Mouse (Mus musculus) ovary, postnatal 10 days (tissue): ENCODE measurements at regions not wholly inside any gene's neighbourhood (a gene's known extent, or its start where the extent isn't known, plus 50 kb on each side); places are given as distances from the start of the nearest gene placed in this dataset.

Source experiments
- DNase-seq: peaks from one replicate; pipeline ENCODE4 v3.0.0; 2022; ENCODE audit warnings: low spot score

DNA sequence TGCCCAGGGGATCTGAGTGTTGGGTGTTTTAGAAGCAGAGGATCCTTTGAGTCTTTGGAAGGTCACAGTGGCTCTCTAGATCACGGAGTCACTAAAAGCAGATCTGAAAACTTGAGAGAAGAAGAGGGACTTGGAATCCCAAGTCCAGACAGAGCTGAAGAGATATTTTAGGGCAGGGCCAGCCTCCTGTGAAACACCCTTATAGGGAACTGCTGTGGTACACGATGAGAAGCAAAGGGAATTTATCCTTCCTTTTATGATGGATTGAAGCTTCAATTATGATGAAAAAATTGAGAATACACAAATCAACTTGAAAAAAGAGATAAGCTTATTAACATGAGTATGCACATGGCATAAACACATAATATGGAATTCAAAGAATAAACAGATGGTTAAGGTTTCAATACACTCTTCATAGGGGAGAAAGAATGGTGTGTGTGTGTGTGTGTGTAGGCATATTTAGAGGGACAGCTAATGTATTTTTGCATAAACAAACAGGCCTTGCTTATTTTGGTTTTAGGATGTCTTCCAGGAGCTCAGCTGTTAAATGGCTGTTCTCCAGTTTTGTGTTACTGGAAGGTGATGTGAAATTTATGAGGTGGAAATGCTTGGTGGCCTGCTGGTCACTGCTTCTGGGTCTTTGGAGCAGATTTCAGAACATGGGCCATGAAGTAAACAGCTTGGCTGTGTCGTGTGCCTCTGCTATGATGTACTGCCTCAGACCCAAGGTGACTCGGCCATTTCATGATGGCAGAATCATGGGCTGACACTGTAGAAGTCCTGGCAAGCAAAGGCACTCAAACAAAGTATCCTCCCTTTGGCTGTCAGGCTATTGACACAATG is 190.1 kb downstream of the Phlda1 start:
- no peak for DNase-seq

DNA sequence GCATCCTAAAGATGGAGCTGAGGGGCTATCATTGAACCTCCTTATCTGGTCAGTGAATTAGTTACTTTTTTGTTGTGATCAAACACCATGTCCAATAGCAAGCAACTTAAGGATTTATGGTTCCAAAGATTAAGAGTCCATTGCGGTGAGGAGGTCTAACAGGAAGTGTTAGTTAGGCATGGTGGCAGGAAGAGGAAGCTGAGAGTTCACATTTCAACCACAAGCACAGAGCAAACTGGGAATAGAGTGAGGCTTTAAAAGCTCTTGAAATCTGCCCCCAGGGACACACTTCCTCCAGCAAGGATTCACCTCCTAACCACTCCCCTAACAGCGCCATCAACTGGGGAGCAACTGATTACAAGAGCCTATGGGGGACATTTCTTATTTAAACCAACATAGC is 190.9 kb downstream of the Phlda1 start:
- DNase-seq = no peak

DNA sequence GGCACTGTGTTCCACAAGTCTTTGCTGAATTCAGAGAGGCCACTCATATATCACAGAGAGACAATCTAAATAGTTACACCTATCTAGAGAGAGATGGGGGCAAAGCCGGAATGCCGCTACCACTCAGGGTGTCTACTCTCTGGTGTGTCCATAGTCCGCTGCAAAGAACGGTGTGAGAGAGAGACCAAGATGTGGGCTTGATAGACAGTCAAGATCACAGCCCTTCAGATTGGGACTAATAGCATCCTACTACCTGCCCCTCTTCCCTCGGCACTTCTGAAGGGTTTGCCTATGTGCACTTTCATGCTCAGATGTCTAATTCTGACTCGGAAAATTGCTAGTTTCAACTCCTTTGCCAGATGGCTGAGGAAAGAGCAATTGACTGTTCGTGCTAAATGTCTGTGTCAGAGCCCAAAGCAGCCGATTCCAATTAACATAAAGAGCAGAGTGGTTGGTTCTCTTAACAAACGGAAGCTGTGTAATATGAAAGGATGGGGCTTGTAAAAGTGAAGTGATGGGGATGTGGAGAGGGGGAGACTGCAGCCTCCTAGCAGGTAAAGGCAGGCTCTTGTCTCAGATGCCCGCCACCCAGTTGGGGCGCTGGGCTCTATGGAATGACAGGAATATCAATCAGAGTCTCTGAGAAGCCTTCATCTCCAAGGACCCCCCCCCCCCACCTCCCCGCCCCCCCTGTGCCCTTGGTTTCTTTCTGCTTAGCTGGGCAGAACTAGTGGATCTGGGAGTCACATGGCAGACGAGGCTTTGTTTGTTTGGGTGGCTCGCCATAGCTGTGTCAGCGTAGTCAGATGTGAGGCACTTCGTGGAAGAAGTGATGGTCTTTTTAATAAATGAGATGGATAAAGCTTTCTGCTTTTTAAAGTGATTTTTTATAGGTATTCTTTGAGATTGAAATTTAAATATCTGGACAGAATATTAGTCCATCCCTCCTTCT is 193.7 kb downstream of the Phlda1 start:
- DNase-seq = no peak

DNA sequence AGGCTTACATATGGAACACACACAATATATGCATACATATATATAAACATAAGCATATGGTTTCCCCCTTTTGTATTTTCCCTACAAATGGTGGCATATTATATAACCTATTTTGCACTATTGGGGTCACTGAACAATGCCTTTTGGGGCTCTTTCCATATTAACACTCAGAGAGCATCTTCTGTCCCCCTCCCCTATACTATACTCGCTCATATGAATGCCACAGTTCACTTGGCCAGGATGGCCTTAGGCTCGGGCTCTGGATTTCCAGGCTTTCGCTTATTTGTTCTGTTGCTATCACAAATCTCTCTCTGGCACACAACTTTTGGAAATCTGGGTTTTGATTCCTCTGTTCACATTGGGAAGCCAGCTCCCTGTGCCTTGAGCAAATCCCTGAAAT is 194.5 kb downstream of the Phlda1 start:
- no peak for DNase-seq

DNA sequence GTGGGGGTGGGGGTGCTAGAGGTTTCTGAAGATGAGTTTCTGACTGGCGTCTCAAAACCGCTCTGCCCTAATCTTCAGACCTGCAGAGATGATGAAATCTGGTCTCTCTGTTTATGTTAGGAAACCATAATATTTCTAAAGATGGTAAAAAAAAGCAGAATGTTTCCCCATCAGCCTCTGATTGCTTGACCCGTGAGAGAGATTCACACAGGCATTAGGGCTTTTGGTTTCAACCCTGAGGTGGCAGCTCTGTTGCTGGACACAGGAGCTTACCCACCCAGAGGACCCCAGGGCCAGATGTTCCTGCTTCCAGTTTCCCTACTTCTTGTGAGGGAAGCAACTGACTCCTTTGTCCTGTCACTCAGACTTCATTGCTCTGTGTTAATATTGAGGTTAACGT is 195.1 kb downstream of the Phlda1 start:
- no peak for DNase-seq

DNA sequence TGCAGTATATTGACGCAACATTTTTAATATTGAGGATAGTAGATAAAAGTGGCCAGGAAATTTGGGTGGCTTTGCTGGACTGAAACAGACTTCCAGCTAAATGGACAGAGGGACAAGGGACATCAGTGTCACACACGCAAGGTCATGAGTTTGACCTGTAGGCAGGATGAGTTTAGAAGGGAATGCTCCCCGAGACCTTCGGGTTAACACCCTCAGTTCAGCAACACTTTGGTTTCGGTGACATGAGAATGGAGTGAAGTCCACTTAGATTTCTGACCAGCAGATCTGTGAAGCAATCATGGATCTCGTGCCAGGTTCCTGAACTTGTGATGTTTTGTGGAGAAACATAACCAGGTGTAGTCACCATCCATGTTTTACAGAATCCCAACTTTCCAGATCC is 196.3 kb downstream of the Phlda1 start:
- DNase-seq = no peak

DNA sequence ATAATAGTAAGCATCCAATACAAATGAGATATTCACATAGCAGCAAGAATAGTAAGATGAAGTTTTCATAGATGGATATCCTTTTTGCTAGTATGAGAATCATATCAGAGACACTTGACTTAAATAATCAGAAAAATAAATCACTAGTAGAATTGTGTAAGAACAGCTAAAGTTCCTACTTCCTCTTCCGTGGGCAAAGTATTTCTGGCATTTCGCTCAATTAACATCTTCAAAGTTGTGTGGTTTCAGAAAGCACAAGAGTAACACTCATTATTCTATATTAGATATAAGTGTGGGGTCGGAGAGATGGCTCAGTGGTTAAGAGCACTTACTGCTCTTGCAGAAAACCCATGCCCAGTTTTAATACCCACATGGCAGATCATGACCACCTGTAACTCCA is 197.4 kb downstream of the Phlda1 start:
- no peak for DNase-seq

DNA sequence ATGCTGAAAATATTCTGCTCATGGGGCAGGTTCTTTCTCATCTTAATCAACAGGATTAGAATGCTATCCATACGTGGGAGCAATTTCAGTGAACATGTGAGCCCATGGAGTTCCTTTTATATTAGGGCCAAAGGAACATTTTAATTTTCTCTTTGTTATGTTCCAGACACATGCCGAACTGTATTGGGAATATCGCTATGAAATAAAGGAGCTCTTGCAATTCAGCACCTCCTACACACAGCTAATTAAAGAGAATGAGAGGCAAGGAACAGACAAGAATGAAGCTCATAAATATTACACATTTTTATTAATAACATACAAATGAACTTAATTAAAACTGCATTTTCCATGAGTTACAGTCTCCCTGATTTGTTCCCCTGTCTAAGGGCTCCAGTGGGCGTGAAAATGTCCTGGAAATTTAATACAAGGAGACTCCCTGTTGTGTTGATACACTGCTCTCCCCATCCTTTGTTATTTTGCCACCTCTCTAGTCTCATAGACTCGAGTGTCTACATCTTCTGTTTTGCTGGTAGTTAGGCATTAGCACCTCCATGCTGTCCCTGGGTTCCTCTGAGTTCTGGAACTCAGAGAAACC is 205.5 kb downstream of the Phlda1 start:
- no peak for DNase-seq

DNA sequence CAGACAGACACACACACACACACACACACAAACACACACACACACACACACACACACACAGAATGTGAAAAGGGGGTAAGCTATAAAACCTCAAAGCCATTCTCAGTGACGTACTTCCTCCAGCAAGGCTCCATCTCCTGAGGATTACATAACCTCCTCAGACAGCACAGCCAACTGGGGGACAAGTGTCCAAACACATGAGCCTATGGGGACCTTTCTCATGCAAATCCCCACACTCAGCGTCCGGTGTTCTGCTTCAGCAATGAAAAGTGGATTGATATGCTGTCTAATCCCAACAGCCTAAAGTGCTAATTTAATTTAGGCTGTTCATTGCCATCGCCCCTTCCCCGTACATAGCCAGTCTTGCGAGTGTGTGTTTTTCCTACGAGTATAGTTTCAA is 206.9 kb downstream of the Phlda1 start:
- no peak for DNase-seq

DNA sequence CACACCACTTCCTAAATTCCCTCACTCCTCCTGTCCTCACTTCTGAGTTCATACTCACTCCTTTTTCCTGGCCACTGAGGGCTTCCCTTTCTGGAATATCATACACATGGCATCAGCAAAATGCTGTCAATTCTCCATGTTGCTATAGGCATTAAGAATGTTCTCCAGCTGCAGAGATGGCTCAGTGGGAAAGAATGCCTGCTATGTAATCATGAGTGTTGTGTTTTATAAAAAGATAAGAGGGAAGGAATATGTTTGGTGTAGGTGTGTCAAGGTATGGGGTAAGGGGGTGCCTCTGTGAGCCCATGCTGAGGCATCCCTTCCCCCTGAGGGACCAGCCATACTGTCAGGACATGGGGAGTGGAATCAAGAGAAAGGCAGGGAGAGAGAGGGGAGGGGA is 207.6 kb downstream of the Phlda1 start:
- DNase-seq = no peak

DNA sequence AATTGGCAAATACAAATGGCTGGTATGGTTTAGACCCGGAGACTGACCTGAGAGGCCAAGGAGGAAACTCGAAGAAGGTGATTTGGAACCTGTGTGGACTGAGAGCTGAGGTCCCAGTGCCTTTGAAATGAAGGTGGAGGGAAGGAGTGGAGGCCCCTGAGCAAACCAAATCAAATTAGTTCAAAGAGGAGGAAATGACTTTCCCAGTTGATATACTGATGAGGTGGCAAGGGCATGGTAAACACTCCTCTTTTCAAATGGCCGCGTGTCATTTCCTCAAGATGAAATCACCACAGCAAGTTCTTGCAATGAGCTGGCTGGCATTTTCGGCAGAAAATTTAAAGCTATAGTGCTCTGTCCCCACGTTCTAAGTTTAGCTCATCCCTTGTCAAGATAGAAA is 209.1 kb downstream of the Phlda1 start:
- DNase-seq = no peak

DNA sequence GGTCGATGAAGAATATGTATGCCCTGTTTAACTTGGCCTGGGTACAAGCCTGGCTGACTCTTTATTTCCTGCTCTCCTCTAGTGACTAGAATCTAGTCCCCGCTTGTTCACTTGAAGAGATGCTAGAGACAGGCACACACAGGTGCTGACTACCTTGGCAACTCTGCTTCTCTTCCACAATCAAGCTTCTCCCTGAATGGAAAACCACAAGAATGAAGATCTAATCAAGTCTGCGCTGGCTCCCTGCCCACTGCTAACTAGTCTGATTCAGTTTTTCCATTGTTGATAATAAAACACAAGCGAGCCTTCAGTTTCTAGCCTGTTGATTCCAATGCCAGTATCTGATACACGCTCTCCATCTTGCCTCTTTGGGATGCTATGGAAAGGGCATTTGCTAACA is 213.5 kb downstream of the Phlda1 start:
- no peak for DNase-seq

DNA sequence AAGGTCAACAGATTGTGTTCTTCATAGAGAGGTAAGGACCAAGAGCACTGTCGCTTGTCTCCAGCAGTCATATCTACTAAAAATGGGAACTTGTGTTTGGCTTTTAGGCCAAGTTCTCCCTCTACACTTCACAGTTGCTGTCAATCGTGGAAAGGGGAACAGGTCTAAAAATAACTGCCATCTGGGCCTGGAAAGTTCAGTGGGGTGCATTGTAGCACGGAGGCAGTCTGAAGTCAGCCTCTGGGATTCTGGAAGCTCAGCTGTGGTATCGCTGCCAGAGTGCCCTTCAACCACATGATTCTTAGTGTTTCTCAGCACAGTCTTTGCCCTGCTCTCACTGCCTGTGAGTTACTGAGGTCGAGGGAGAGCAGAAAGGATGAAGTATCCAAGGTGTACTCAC is 215.0 kb downstream of the Phlda1 start:
- DNase-seq = no peak

DNA sequence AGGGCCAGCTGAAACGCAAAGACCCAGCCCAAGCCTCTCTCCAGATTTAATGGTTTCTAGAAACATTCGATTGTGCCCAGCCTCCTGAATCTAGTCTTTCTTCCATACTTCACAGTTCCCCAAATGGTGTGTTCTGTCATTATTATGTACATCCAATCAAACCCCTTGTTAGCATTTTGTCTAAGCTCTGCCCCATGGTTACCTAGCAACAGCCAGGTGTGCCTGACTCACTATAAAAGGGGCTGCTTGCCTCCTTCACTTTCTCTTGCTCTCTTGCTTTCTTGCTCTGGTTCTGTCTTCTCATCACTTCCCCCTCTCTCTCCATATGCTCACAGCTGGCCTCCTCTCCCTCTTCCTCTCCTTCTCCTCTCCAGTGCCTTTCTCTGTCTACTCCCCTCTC is 217.8 kb downstream of the Phlda1 start:
- no peak for DNase-seq

DNA sequence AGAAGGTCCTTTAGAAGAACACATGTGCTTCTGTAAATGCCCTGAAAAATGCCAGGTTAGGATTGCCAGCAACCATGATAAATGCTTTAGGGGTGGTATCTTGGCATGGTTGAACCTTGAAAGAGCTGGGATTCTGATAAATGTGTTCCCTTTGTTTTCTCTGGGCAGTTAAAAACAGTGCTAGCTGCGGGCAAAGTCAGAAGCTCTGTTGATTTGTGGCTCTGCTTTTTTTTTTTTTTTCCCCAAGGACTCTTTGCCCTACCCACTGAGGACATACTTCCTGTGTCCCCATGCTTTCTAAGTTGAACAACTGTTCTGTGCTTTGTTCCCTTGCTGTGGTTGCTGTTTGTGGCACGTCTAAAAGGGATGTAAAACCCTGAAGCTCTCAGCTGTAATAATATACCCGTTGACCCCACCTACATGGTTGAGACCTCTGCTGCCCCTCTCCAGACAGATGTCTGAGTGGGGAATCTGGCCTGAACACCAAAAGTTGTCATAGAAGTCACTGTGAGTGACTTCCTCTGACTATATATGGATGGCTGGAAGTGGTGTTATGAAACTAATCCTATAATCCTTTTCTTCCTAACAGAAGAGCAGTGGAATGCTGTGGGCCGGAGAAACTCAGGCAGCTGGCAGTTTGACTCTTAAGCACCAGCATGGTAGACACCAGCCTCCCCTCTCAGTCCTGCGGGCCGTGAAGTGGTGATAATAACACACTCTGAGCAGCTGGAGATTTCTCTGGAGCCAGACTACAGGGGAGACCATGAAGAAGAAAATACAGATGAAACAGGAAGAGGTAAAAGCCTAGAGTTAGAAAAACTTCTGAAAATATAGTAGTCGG is 218.7 kb downstream of the Phlda1 start:
- no peak for DNase-seq

DNA sequence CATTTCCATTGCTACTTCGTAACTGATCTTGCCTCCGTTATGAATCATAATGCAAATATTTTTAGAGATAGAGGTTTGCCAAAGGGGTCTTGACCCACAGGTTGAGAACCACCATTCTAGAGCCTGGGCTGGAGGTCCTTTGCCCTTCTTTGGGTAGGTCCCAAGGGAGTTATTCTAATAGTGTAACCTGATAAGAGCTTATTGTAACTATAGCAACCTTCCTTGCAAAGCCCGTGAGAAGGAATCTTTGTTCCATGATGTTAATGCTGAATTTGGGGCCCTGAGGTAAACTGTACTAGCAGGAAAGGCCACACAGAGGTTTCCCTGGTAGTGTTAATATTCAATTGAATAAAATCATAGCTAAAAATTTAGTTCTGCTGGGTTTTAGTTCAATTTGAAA is 229.9 kb downstream of the Phlda1 start:
- DNase-seq = no peak

DNA sequence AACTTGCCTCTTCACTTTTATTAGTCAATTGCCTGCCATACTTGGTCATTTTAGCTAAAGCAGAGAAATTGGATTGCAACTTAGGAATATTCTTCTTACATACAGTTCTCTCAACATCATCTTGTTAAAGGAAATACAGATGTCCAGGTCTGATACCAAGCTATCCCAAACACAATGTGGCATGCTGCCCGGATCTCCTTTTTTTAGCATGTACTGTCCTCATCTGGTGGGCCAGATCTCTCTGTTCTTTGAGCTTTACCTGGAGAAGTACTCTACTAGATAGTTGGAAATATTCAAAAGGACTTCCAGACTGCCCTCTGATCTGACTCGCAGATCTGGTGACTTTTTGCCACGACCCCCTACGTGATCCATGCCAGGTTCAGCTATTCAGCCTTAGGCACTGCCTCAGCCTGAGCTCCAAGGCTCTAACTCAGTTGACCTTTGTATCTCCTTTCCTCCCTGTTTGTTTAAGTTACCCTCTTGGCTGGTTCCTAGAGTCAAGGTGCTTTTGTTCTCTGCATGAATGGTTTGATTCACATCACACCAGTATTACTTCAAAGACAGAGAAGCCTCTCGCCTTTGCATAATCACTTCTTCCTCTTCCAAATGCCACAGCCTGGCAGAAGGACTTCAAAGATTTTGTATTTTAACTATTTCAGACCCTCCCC is 232.9 kb upstream of the Krr1 start:
- DNase-seq = no peak

DNA sequence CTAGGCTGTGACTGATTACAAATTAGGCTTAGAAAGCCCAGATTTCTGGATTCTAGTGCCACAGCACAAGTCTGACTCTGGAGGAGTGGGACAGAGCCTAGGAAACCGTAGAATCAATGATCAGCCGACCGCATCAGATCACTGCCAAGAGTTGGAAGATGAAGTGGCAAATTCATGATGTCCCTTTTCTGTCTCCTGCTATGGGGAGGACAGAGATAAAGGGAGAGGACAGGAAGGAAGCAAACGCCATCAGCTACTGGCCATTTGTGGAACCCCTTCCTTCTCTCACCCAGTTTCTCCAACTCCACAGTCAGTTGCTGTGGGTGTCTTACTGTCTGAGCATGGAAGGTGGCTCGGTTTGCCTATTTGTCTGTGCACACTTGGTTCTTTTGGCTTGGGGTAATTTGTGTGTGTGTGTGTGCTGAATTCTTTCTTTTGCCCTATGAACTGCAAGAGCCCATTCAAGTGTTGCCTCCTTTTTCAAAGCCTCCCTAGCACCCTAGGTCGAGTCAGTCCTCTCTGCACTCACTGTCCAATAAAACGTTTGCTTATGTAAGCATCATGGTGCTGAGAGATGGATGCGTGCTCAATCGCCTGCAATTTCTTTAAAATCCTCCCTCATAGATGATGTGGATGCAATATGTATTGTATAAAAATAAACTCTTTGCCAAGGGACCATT is 231.7 kb upstream of the Krr1 start:
- no peak for DNase-seq

DNA sequence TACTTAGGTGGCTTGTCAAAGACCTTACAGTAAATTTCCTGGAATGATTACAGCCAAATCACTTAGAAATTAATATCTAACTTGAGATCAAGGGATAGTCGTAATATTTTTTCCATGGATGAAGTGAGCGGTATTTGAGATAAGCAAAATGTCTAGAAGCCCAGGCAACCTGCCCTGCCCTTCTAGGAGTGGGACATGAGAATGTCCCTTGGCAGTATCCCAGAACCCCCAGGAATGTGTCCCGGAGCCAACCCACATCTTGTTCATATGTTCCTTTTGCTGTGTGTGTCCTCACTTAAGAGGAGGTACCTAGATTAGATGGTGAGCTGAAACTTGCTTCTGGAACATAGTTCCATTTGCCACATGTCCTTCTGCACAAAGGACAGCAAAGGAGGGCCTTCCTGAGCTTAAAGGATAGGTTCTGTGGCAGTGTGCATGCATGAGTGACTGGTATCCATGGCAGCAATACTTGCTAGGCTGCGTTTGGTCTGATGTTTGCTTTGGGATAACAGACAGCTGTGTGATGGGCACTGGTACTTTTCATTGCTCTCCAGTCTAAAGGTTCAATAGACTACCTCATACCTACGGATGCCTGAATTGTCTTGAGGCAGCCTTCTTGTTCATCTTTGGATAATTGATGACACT is 231.0 kb upstream of the Krr1 start:
- DNase-seq = no peak

DNA sequence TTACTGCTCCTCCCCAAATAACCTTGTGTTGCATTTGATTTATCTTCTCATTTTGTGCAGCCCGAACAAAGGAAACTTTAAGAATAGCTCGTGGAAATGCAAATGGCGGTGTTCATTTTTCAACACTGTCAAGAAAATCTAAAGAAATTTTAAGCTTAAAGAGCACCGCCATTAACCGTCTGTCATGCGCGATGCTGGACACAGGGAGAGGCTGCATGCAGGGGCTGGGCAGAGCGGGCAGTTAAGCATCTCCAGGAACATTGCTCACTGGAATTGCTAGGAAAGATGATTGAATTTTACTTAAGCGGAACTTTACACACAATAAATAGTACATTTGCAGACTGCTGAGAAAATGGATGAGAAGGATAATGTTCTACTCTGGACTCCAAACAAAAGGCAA is 229.2 kb upstream of the Krr1 start:
- no peak for DNase-seq
